Mouse (Mus musculus): Measurements from ENCODE around the gene 6720489N17Rik.
"Not testable (repeated sequence)": the region's sequence is repeated elsewhere in the genome, so short reads cannot be mapped to it uniquely, and the experiment has no call there.

Gene 6720489N17Rik

DNA sequence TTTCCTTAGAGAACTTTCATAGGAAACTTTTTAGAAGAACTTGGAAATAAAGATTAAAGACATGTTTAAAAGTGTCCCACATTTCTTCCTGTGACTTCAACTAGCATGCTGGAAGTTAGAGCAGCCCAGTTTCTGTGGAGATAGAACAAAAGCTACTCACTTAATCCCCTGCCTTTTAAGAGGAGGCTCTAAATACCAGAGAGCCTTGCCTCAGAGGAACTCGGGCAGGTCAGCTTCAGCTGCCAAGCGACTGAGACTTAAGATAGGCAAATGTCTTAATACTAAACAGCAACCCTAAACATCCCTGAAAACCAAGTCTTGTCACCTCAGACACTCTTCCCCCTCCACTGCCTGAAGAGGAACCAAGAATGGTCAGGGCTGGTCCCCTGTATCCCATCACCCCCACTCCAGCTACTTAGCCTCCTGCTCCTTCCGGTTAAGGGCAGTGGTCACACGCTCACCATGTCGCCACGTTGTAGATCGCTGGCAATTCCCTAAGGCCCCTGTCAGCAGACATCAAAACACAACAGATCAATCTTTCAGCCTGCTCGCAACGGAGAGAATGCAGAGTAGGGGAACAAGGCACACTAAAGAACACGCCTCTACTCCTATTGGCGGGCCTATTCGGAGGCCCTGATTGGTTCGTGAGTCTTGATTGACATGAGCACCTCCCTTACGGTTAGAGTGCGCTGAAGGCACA, at the start of gene 6720489N17Rik:
6720489N17Rik (minus strand) TSS at position 606 of the 700 bp plus-strand sequence.
- peak; percentile 90 for DNase-seq (ENCODE audit: low spot score)

DNA sequence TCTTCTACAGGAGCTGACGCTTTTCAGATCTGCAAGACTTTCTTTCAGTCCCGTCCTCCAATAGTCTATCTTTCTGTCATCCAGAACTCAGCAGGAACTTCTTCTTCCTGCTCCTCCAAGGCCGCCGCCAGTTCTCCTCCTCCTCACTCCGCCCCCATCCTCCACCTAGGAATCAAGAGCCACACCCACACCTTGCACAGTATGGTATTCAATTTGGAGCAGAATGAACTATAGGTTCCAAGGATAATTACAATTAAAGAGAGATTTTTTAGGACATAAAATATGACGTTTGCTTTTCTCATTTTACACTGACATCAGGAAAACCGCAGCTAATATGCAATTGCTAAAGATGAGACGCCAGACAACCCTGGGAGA, 29.4 kb upstream of the 6720489N17Rik start:
- DNase-seq (ENCODE audit: low spot score): no peak

DNA sequence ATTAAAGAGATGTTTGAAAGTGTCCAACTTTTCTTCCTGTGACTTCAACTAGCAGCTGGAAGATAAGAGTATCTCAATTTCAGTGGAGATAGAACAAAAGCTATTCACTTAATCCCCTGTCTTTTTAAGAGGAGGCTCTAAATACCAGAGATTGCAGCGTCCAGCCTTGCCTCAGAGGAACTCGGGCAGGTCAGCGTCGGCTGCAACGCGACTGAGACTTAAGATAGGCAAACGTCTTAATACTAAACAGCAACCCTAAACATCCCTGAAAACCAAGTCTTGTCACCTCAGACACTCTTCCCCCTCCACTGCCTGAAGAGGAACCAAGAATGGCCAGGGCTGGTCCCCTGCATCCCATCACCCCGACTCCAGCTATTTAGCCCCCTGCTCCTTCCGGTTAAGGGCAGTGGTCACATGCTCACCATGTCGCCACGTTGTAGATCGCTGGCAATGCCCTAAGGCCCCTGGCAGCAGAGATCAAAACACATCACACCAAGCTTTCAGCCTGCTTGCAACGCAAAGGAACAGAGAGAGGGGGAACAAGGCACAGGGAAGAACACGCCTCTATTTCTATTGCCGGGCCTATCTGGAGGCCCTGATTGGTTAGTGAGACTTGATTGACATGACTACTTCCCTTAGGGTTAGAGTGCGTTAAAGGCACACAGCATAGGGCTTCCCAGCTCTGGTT, 28.8 kb upstream of the 6720489N17Rik start:
- DNase-seq (ENCODE audit: low spot score): peak; percentile 82

DNA sequence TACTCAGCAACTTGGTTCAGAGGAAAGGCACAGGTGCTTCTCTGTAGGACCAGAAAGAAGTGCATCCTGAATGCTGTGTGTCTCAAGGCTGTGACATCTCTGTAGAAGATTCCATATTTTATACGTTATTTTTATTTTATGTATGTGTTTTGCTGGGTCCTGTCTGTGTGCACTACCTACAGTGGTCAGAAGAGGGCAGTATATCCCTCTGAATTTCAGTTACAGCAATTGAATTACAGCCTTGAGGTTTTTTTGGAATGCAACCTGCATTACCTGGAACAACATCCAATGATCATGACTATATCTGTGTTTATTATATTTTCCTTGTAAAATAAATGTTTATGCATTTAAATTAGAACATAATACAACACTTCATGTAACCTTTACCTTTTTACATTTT, 3.1 kb upstream of the 6720489N17Rik start:
- peak; percentile 56 for DNase-seq (ENCODE audit: low spot score)

DNA sequence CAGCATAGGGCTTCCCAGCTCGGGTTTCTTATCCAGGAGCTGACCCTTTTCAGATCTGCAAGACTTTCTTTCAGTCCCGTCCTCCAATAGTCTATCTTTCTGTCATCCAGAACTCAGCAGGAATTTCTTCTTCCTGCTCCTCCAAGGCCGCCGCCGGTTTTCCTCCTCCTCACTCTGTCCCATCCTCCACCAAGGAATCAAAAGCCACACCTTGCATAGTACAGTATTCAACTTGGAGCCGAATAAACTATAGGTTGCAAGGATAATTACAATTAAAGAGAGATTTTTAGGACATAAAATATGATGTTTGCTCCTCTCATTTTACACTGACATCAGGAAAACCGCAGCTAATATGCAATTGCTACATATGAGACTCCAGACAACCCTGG, 289 bp upstream of the 6720489N17Rik start:
- not testable (repeated sequence) for DNase-seq (ENCODE audit: low spot score)

DNA sequence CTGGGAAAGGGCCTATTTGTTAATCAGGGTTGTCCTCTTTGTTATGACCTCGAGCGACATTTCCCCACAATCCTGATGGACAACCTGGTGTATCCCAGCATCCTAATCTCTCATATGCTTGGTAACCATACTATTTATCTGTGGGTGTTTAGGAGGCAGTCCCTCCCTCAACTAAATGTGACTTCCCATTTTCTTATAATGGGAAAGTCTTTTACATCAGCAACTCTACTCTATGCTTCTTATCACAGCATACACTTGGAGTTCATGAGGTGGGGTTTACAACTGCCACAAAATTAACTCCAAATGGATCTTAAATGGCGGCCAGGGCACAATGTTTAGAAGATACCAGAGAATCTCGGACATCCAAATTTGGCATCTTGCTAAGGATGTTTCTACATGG, 6.5 kb downstream of the 6720489N17Rik start:
- DNase-seq (ENCODE audit: low spot score): not testable (repeated sequence)

DNA sequence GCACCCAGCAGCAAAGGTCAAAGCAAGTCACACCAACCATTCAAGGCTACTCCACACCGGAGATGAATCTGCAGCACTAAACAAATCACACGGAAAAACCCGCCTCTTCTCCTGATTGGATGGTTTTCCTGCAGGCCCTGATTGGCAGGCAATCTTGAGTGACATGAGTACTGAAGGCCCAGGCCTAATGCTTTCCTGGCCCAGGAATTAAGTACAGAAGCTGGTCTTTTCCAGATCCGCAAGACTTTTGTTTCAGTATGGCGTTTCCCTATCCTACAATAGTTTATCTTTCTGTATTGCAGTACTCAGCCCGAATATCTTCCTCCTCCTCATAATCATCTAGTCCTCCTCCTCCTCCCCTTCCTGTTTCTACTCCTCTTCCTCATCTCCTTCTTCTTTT, 52.9 kb downstream of the 6720489N17Rik start, which contains the start of gene Zfp934:
Zfp934 (minus strand) TSS at position 101 of the 400 bp plus-strand sequence.
- DNase-seq (ENCODE audit: low spot score): not testable (repeated sequence)

DNA sequence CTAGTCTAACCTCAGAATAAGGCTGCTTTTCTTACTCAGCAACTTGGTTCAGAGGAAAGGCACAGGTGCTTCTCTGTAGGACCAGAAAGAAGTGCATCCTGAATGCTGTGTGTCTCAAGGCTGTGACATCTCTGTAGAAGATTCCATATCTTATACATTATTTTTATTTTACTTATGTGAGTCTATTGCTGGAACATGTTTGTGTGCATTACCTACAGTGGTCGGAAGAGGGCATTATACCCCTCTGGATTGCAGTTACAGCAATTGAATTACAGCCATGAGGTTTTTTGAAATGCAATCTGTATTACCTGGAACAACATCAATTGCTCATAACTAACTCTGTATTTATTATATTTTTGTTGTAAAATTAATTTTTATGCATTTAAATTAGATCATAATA, 62.3 kb downstream of the 6720489N17Rik start:
- DNase-seq (ENCODE audit: low spot score): not testable (repeated sequence)

DNA sequence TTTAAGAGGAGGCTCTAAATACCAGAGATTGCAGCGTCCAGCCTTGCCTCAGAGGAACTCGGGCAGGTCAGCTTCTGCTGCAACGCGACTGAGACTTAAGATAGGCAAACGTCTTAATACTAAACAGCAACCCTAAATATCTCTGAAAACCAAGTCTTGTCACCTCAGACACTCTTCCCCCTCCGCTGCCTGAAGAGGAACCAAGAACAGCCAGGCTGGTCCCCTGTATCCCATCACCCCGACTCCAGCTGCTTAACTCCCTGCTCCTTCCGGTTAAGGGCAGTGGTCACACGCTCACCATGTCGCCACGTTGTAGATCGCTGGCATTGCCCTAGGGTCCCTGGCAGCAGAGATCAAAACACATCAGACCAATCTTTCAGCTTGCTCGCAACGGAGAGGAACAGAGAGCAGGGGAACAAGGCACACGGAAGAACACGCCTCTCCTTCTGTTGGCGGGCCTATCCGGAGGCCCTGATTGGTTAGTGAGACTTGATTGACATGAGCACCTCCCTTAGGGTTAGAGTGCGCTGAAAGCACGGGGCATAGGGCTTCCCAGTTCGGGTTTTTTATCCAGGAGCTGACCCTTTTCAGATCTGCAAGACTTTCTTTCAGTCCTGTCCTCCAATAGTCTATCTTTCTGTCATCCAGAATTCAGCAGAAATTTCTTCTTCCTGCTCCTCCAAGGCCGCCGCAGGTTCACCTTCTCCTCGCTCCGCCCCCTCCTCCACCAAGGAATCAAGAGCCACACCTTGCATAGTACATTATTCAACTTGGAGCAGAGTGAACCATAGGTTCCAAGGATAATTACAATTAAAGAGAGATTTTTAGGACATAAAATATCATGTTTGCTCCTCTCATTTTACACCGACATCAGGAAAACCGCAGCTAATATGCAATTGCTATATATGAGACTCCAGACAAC, 65.5 kb downstream of the 6720489N17Rik start, which contains the start of gene Zfp935:
Zfp935 (minus strand) TSS at position 323 of the 922 bp plus-strand sequence.
- not testable (repeated sequence) for DNase-seq (ENCODE audit: low spot score)
